Mouse (Mus musculus): ENCODE results near the gene Ppp1r13b. TPM values are rescaled to one million over a fixed set of nuclear protein-coding genes. Genes with fewer than 3 reads are reported as not detected.

The Ppp1r13b gene
- total and polyA plus RNA-seq, 2 experiments from 2014 or later: 36.5 to 57.4 TPM

DNA sequence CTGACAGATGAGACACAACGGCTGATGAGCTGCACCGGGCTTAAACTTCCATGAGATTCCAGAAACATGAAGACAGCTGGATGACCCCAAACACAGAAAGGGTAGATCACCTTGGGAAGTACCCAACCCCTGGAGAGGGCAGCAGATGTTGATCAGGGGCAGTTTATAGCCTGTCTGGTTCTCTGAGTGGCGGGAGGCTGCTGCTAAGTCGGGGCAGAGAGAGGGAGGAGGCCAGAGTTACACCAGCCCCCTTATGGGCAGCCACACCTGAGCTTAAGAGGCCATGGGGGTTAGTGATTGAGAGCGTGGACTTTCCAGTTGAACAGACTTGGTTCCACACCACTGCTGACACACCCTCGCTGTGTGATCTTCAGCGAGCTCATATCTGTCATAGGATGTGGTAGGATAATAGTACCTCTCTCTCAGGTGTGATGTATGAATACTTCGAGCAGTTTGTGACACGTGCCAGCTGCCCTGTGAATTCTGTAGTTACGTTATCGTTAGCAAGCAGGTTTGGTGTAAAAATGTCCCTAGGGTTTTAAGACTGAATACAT is 1.2 kb upstream of the Ppp1r13b start:
- peaks cover 6% of the 10 kb centered on the region; the same call in 1 of the 2 replicates for H3K4me1 ChIP-seq (ENCODE audit: insufficient read depth, low read length)
- no peaks in the 10 kb centered on the region for H3K9me3 ChIP-seq (ENCODE audit: low read length)
- peak overlapping the region; percentile 76 for H3K4me2 ChIP-seq (ENCODE audit: low read depth, low read length)
- 73% methylated on average over 11 of the region's 11 CpGs for WGBS
- no peak for TF ChIP-seq CTCF (IDR thresholded peaks at IDR 0.05; ENCODE audit: low read depth)
- H3K4me3 ChIP-seq (ENCODE audit: low read length): peak overlapping the region; percentile 80; the same call in 1 of the 2 replicates
- ATAC-seq (no peak; the same call in 1 of the 2 replicates), DNase-seq (ENCODE audit: low spot score) (no peak)
- H3K27ac ChIP-seq: no peak overlapping the region
- no peaks in the 10 kb centered on the region for H3K27me3 ChIP-seq (ENCODE audit: insufficient read depth, low read length)
- H3K9ac ChIP-seq (replicated peaks; ENCODE audit: low read length): no peak overlapping the region; the same call in 1 of the 2 replicates
- H3K36me3 ChIP-seq (ENCODE audit: insufficient read depth, low read length): no peaks in the 10 kb centered on the region

DNA sequence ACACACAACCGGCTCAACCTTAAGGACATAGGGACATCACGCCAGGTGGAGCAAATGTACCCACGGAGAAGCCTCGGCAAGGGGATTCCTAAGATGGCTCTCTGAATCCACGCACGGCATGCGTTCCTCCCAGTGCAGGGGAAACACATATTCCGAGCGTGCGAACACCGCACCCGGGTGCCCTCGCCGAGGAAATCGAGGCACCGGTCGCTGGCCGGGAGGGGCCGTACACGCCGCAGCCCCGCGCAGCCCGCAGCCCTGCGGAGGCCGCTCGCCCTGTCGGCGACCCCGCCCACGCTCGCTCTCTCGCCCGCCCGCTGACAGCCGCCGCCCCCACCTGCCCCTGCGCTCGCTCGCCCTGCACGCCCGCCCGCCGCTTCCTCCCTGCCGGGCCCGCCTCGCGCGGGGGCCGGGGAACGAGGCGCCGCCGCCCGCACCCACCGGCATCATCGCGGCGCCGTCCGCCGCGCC is 454 bp downstream of the Ppp1r13b start:
- WGBS: under 1% methylated on average over 40 of the region's 63 CpGs
- Histone ChIP-seq H3K36me3 (ENCODE audit: insufficient read depth, low read length) (no peaks in the 10 kb centered on the region), H3K9ac (replicated peaks; ENCODE audit: low read length) (peak overlapping the region; percentile 94), H3K27ac (peak overlapping the region; percentile 95), H3K9me3 (ENCODE audit: low read length) (no peaks in the 10 kb centered on the region), H3K4me3 (ENCODE audit: low read length) (peak overlapping the region; percentile 80), H3K4me2 (ENCODE audit: low read depth, low read length) (peak overlapping the region; percentile 76), H3K27me3 (ENCODE audit: insufficient read depth, low read length) (no peaks in the 10 kb centered on the region), H3K4me1 (ENCODE audit: insufficient read depth, low read length) (peaks cover 6% of the 10 kb centered on the region; the same call in 1 of the 2 replicates)
- TF ChIP-seq CTCF (IDR thresholded peaks at IDR 0.05; ENCODE audit: low read depth): no peak
- ATAC-seq: peak; percentile 66
- DNase-seq (ENCODE audit: low spot score): peak; percentile 46

DNA sequence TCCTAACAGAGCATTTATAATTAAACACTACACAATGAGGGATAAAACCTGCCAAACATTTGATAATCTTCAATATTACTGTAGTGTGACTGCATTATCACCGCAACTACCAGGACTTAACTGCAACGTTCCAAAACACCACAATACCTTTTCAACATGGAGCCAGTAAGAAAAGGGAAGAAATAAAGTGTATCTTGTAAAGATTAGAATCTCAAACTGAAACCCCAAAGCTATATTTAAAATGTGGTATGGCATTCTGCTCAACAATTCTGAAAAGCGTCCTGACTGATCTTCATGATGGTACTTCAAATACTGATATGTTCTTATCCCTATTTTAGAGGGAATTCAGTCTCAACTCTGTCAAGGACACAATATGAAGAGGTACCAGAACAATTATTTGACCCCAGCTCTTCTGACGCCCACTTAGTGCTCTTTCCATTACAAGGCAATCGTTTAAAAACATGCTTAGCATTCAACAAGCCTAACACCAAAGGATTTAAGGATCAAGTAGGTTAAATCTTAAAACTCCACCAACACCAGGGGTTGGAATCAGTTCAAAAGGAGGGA is 1.5 kb downstream of the Ppp1r13b start:
- peaks cover 13% of the 10 kb centered on the region; the same call in 1 of the 2 replicates for H3K4me1 ChIP-seq (ENCODE audit: insufficient read depth, low read length)
- peak overlapping the region; percentile 94; the same call in 1 of the 2 replicates for H3K9ac ChIP-seq (replicated peaks; ENCODE audit: low read length)
- DNase-seq (ENCODE audit: low spot score): no peak
- H3K4me2 ChIP-seq (ENCODE audit: low read depth, low read length): peak overlapping the region; percentile 76
- H3K9me3 ChIP-seq (ENCODE audit: low read length): no peaks in the 10 kb centered on the region
- 49% methylated on average over 5 of the region's 5 CpGs for WGBS
- no peak for TF ChIP-seq CTCF (IDR thresholded peaks at IDR 0.05; ENCODE audit: low read depth)
- peak overlapping the region; percentile 80 for H3K4me3 ChIP-seq (ENCODE audit: low read length)
- H3K27me3 ChIP-seq (ENCODE audit: insufficient read depth, low read length): no peaks in the 10 kb centered on the region
- no peak overlapping the region for H3K27ac ChIP-seq
- H3K36me3 ChIP-seq (ENCODE audit: insufficient read depth, low read length): no peaks in the 10 kb centered on the region
- ATAC-seq: no peak

DNA sequence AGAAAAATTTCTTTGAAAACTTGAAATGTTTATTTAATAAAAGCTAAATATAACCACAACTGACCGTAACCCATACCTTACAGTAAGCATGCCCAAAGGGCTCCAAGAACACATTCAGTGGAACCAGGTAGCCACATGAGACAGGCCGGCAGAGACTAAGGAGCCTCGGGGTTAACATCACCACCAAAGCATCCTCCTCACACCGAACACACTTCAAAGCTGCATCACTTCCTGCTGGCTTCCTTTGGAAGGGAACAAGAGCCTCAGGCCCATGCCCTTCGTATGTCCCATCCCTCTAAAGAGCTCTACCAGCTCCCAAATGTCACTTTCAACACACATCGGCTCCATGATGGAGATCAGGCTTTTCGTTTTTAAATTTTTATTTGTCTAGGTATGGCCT is 5.4 kb downstream of the Ppp1r13b start:
- Histone ChIP-seq H3K9me3 (ENCODE audit: low read length) (no peaks in the 10 kb centered on the region), H3K36me3 (ENCODE audit: insufficient read depth, low read length) (no peaks in the 10 kb centered on the region), H3K27ac (no peak overlapping the region), H3K4me2 (ENCODE audit: low read depth, low read length) (no peak overlapping the region), H3K27me3 (ENCODE audit: insufficient read depth, low read length) (no peaks in the 10 kb centered on the region), H3K4me1 (ENCODE audit: insufficient read depth, low read length) (peaks cover 9% of the 10 kb centered on the region; the same call in 1 of the 2 replicates), H3K9ac (replicated peaks; ENCODE audit: low read length) (no peak overlapping the region), H3K4me3 (ENCODE audit: low read length) (no peak overlapping the region)
- WGBS: 81% methylated on average over 7 of the region's 7 CpGs
- no peak for TF ChIP-seq CTCF (IDR thresholded peaks at IDR 0.05; ENCODE audit: low read depth)
- ATAC-seq (no peak), DNase-seq (ENCODE audit: low spot score) (no peak)

DNA sequence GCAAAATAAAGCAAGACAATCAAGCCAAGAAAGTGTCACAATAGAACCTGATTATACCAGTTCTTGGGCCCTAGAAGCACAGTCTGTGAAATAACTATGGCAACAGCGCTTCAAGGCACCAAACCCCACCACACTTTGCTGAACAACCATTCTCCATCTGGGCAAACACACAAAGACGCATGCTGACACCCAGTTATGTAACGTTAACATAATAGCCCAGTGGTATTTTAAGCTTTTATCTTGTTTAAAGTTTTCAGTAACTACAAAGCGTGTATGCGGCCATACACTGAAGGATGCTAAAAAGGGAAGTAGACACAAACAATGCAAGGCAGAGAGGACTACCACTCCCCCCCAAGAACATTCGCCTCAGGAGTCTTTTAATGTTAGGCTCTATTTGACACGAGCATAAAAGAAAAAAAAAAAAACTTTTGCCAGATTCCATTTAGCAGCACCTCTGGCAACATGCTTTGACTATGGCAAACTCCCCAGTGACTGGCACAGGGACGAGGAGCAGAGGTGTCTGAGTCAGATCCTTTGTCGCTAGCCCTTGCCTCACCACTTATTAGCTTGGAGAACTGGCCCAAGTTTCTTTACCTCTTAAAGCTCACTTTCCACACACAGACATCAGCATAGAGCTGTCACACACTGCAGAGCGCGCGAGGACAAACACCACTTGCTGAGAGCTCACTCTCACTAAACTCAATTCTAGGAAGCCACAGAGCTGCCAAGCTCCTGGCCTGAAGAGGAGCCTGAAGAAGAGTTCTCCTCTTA is 6.6 kb downstream of the Ppp1r13b start:
- WGBS: 28% methylated on average over 12 of the region's 12 CpGs
- Histone ChIP-seq H3K36me3 (ENCODE audit: insufficient read depth, low read length) (no peaks in the 10 kb centered on the region), H3K27me3 (ENCODE audit: insufficient read depth, low read length) (no peaks in the 10 kb centered on the region), H3K9ac (replicated peaks; ENCODE audit: low read length) (0 out of 2 replicates have a peak overlapping the region, but pooled peaks have one; percentile 9), H3K4me2 (ENCODE audit: low read depth, low read length) (0 out of 2 replicates have a peak overlapping the region, but pooled peaks have one; percentile 8), H3K9me3 (ENCODE audit: low read length) (no peaks in the 10 kb centered on the region), H3K27ac (peak overlapping the region; percentile 45; the same call in 1 of the 2 replicates), H3K4me1 (ENCODE audit: insufficient read depth, low read length) (peaks cover 12% of the 10 kb centered on the region; the same call in 1 of the 2 replicates), H3K4me3 (ENCODE audit: low read length) (no peak overlapping the region)
- peak; percentile 38 for DNase-seq (ENCODE audit: low spot score)
- TF ChIP-seq CTCF (IDR thresholded peaks at IDR 0.05; ENCODE audit: low read depth): no peak
- ATAC-seq: peak; percentile 83

DNA sequence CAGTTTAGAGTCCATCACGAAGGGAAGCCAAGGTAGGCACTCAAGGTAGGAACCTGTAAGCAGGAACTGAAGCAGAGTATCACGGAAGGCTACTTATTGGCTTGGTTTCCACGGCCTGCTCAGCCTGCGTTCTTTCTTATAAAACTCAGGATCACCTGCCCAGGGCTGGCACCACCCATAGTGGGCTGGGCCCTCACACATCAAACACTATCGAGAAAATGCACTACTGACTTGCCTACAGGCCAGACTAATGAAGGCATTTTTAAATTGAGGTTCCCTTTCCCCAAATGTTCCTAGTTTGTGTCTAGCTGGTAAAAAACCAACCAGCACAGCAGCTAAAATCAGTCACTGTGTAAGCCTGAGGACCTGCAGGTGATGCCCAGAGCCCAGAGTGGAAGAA is 8.3 kb downstream of the Ppp1r13b start:
- 77% methylated on average over 5 of the region's 5 CpGs for WGBS
- TF ChIP-seq CTCF (IDR thresholded peaks at IDR 0.05; ENCODE audit: low read depth): no peak
- no peaks in the 10 kb centered on the region for H3K36me3 ChIP-seq (ENCODE audit: insufficient read depth, low read length)
- no peaks in the 10 kb centered on the region for H3K9me3 ChIP-seq (ENCODE audit: low read length)
- DNase-seq (ENCODE audit: low spot score) (no peak), ATAC-seq (no peak)
- H3K27me3 ChIP-seq (ENCODE audit: insufficient read depth, low read length): no peaks in the 10 kb centered on the region
- no peak overlapping the region for H3K4me2 ChIP-seq (ENCODE audit: low read depth, low read length)
- H3K27ac ChIP-seq: no peak overlapping the region
- no peak overlapping the region for H3K4me3 ChIP-seq (ENCODE audit: low read length)
- no peak overlapping the region for H3K9ac ChIP-seq (replicated peaks; ENCODE audit: low read length)
- H3K4me1 ChIP-seq (ENCODE audit: insufficient read depth, low read length): peaks cover 12% of the 10 kb centered on the region; the same call in 1 of the 2 replicates
